Mouse (Mus musculus): ENCODE measurements around the gene Dennd1a. TPM values are rescaled to one million over a fixed set of nuclear protein-coding genes. Genes with fewer than 3 reads are reported as not detected.

The Dennd1a gene
- polyA plus RNA-seq, 1 experiment, result 20.8 TPM

DNA sequence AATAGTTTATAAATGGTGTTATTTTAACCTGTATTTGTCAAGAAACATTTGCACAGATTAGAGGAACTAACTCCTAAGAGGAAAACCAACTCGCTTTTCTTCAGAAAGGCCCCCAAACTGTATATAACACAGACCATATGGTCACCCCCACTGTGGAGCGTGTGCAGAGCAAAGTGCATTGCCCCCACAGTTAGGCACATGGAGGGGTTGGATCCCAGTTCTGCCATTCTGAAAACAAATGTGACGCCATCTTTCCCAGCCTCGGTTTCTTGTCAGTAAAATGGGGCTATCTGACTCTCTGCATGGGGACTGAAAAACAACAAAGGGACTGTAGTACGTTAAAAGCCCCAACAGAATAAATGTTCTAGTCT lies 361.1 kb downstream of the Dennd1a start:
- Histone ChIP-seq H3K4me1 (ENCODE audit: control insufficient read depth, insufficient read depth, low read length) (no peaks in the 10 kb centered on the region), H3K4me3 (replicated peaks; ENCODE audit: extremely low read depth, low read depth, low read length) (no peak overlapping the region)
- WGBS, result 79% methylated on average over 5 of the region's 5 CpGs
- no peak for TF ChIP-seq POLR2A (IDR thresholded peaks at IDR 0.05; ENCODE audit: borderline replicate concordance, extremely low read depth, low read depth, low read length)
- no peak for TF ChIP-seq CTCF (IDR thresholded peaks at IDR 0.05; ENCODE audit: insufficient read depth, low read length)
- no peak for DNase-seq

- WGBS, result 40% methylated on average over 6 of the region's 6 CpGs
- Histone ChIP-seq H3K4me3 (replicated peaks; ENCODE audit: extremely low read depth, low read depth, low read length) (no peak overlapping the region), H3K4me1 (ENCODE audit: control insufficient read depth, insufficient read depth, low read length) (no peaks in the 10 kb centered on the region)
- DNase-seq, result peak; percentile 34
- TF ChIP-seq POLR2A (IDR thresholded peaks at IDR 0.05; ENCODE audit: borderline replicate concordance, extremely low read depth, low read depth, low read length), result no peak
- peak; percentile 55; the same call in 1 of the 2 replicates for TF ChIP-seq CTCF (IDR thresholded peaks at IDR 0.05; ENCODE audit: insufficient read depth, low read length)
Measured at GRCm38 (mm10) chr2:37925413-37926132, 361.6 kb downstream of the Dennd1a start.

GRCm38 (mm10) chr2:37908721-37909506 lies 378.3 kb downstream of the Dennd1a start:
- WGBS, result 76% methylated on average over 5 of the region's 5 CpGs
- DNase-seq, result no peak
- Histone ChIP-seq H3K4me3 (replicated peaks; ENCODE audit: extremely low read depth, low read depth, low read length) (no peak overlapping the region), H3K4me1 (ENCODE audit: control insufficient read depth, insufficient read depth, low read length) (no peaks in the 10 kb centered on the region)
- TF ChIP-seq POLR2A (IDR thresholded peaks at IDR 0.05; ENCODE audit: borderline replicate concordance, extremely low read depth, low read depth, low read length), result no peak
- TF ChIP-seq CTCF (IDR thresholded peaks at IDR 0.05; ENCODE audit: insufficient read depth, low read length), result no peak

DNA sequence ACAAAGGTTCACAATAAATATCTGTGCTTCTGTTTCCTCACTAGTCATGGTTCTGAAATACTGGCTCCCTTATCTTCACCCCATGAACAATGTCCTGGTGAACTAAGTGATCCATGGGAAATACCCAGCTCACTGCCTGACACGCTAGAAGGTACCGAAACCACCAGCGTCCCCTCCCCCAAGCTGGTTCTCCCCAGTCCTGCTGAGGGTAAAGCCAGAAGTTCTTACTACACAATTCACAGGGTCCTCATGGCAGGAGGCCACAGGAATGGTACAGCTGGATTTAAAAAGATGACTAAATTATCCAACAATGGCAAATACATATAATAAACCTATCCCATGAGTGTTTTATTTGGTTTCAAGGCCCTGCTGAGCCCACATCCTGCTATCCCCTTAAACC lies 378.9 kb downstream of the Dennd1a start:
- WGBS, result 95% methylated on average over 3 of the region's 3 CpGs
- no peak overlapping the region for H3K4me3 ChIP-seq (replicated peaks; ENCODE audit: extremely low read depth, low read depth, low read length)
- no peak for TF ChIP-seq POLR2A (IDR thresholded peaks at IDR 0.05; ENCODE audit: borderline replicate concordance, extremely low read depth, low read depth, low read length)
- TF ChIP-seq CTCF (IDR thresholded peaks at IDR 0.05; ENCODE audit: insufficient read depth, low read length), result no peak
- no peaks in the 10 kb centered on the region for H3K4me1 ChIP-seq (ENCODE audit: control insufficient read depth, insufficient read depth, low read length)
- no peak for DNase-seq

DNA sequence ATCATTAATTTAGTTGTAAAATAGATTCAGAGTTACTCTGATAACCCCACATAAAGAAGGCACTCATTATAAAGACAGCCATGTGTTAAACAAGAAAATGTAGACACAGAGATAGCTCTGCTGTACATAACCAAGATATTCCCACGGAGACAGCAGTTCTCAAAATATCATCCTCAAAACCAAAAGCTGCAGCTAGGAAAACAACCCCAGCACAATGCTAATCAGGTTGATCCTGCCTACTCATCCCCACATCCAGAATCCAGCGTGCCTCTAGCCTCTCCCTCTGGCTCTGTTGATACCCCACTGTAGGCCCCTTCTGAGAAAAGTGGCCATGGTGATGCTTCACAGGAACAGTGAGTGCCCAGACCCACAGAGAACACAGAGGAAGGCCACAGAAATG lies 380.9 kb downstream of the Dennd1a start:
- no peak for DNase-seq
- TF ChIP-seq POLR2A (IDR thresholded peaks at IDR 0.05; ENCODE audit: borderline replicate concordance, extremely low read depth, low read depth, low read length) (no peak), CTCF (IDR thresholded peaks at IDR 0.05; ENCODE audit: insufficient read depth, low read length) (no peak)
- 70% methylated on average over 2 of the region's 2 CpGs for WGBS
- no peaks in the 10 kb centered on the region for H3K4me1 ChIP-seq (ENCODE audit: control insufficient read depth, insufficient read depth, low read length)
- no peak overlapping the region for H3K4me3 ChIP-seq (replicated peaks; ENCODE audit: extremely low read depth, low read depth, low read length)

- TF ChIP-seq POLR2A (IDR thresholded peaks at IDR 0.05; ENCODE audit: borderline replicate concordance, extremely low read depth, low read depth, low read length), result no peak
- TF ChIP-seq CTCF (IDR thresholded peaks at IDR 0.05; ENCODE audit: insufficient read depth, low read length), result no peak
- Histone ChIP-seq H3K4me1 (ENCODE audit: control insufficient read depth, insufficient read depth, low read length) (no peaks in the 10 kb centered on the region), H3K4me3 (replicated peaks; ENCODE audit: extremely low read depth, low read depth, low read length) (no peak overlapping the region)
- no peak for DNase-seq
- 78% methylated on average over 8 of the region's 8 CpGs for WGBS
Measured at GRCm38 (mm10) chr2:37903286-37903685, 383.9 kb downstream of the Dennd1a start.

DNA sequence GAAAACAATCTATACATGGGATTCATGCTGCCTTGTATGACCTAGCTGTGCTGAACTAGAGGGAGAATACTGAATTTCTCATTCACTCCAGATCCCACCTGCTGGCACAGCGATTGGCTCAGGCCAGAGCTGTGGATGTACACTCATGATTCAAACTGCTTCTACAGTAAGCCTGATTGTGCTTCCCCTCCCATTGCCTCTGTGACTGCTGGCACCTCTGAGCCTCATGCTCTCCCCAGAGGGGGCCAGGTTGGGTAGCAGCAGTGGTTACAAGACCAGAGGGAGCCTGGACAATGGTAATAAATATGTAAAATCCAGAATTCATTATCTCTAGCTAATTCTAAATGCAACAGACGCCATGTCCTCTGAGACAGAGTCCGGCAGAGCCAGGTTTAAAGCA lies 404.0 kb downstream of the Dennd1a start:
- WGBS, result 98% methylated on average over 3 of the region's 3 CpGs
- no peak for DNase-seq
- H3K4me1 ChIP-seq (ENCODE audit: control insufficient read depth, insufficient read depth, low read length), result no peaks in the 10 kb centered on the region
- TF ChIP-seq POLR2A (IDR thresholded peaks at IDR 0.05; ENCODE audit: borderline replicate concordance, extremely low read depth, low read depth, low read length) (no peak), CTCF (IDR thresholded peaks at IDR 0.05; ENCODE audit: insufficient read depth, low read length) (no peak)
- no peak overlapping the region for H3K4me3 ChIP-seq (replicated peaks; ENCODE audit: extremely low read depth, low read depth, low read length)

GRCm38 (mm10) chr2:37881262-37881913 lies 405.8 kb downstream of the Dennd1a start:
- 64% methylated on average over 5 of the region's 5 CpGs for WGBS
- TF ChIP-seq CTCF (IDR thresholded peaks at IDR 0.05; ENCODE audit: insufficient read depth, low read length) (no peak), POLR2A (IDR thresholded peaks at IDR 0.05; ENCODE audit: borderline replicate concordance, extremely low read depth, low read depth, low read length) (no peak)
- DNase-seq, result no peak

GRCm38 (mm10) chr2:37879697-37880096 lies 407.5 kb downstream of the Dennd1a start:
- WGBS, result 63% methylated on average over 4 of the region's 4 CpGs
- Histone ChIP-seq H3K4me1 (ENCODE audit: control insufficient read depth, insufficient read depth, low read length) (no peaks in the 10 kb centered on the region), H3K4me3 (replicated peaks; ENCODE audit: extremely low read depth, low read depth, low read length) (no peak overlapping the region)
- no peak for TF ChIP-seq POLR2A (IDR thresholded peaks at IDR 0.05; ENCODE audit: borderline replicate concordance, extremely low read depth, low read depth, low read length)
- no peak for TF ChIP-seq CTCF (IDR thresholded peaks at IDR 0.05; ENCODE audit: insufficient read depth, low read length)
- DNase-seq, result no peak

More at GRCm38 (mm10) chr2:37881262-37881913, 405.8 kb downstream of the Dennd1a start:
- Histone ChIP-seq H3K4me1 (ENCODE audit: control insufficient read depth, insufficient read depth, low read length) (no peaks in the 10 kb centered on the region), H3K4me3 (replicated peaks; ENCODE audit: extremely low read depth, low read depth, low read length) (no peak overlapping the region)
